Mouse (Mus musculus) large intestine, adult 2 months (tissue): ENCODE data around the gene Fads6. TPM values are rescaled to one million over a fixed set of nuclear protein-coding genes. Genes with fewer than 3 reads are reported as not detected.

ENCODE experiments used
- DNase-seq: peaks from one replicate; pipeline ENCODE4 v3.0.0-alpha.2; 2012; ENCODE audit warnings: low read depth, low spot score
- WGBS: fragments of 180-500 bp; shearing (Covaris S2); methylation state at CpG from one replicate; pipeline ENCODE4 v1.1.7; 2018; 5-methylcytosine and 5-hydroxymethylcytosine counted together
- polyA plus RNA-seq: library from polyadenylated mRNA; depleted of rRNA; stranded (reverse); fragments of >200 nt; gene quantifications from 2 replicates; pipeline ENCODE4 v1.2.3, GENCODE M21; 2012

The Fads6 gene
- polyA plus RNA-seq, 1 experiment: 0.51 TPM

DNA sequence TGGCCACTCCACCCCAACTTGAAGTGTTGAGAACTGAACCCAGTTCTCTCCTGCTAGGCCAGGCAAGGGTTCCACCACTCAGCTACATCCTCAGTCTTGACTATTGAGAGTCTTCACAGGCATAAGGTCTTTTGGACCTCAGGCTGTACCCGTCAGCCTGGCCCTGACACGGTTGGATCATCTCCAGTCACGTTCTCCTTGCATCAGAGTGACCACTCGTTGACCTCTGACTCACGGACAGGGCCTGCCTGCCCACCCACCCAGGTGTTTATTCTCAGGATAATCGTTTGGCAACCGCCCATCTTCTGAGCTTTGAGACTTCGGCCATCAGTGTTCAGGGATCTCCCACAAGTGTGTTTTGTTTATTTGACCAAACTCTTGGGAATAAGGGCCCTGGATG, 5.7 kb upstream of the Fads6 start:
- WGBS: 37% methylated on average over 8 of the region's 8 CpGs
- DNase-seq: no peak

DNA sequence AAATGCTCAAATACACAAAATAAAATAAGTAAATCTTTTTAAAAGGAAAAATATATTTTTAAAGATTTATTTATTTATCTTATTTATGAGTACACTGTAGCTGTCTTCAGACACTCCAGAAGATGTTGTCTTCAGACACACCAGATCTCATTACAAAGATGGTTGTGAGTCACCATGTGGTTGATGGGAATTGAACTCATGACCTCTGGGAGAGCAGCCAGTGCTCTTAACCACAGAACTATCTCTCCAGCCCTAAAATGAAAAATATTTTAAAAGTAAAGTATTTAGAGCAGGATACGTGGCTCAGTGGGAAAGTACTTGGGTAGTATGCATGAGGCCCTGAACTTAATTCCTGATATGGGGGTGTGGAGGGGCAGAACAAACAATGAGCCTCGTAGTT, 3.9 kb upstream of the Fads6 start:
- 69% methylated on average over 2 of the region's 2 CpGs for WGBS
- DNase-seq: no peak

DNA sequence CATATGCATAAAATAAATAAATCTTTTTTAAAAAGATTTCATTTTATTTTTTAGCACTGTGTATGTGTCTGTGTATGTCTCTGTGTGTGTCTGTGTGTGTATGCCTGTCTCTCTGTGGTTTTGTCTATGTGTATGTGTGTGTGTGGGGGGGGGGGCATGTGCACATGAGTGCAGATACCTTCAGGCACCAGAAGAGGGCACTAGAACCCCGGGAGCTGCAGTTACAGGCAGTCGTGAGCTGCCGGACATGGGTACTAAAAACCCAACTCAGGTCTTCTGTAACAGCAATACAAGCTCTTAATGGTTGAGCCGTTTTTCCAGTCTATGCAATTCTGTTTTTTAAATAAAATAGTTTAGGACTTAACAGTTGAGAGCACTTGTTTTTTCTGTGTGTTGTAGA, 3.3 kb upstream of the Fads6 start:
- 82% methylated on average over 4 of the region's 4 CpGs for WGBS
- no peak for DNase-seq

DNA sequence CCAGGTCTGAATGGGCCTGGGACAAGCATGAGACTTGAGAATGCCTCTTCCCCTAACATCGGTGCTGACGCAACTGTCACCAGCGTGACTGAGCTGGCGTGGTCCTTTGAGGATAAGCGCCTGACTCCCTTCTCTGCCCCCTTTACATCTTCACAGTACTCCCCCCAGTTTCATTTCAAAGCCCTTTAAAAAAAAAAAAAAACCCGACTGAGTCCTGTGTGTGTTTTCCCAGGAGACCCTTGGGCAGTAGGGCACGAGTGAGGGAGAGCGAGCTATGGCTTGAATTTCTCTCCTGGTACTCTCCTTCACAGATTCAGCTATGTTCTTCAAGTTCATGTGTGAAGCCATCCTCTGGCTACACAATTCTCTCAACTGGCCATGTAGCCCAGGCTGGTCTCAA, 697 bp upstream of the Fads6 start:
- 80% methylated on average over 8 of the region's 8 CpGs for WGBS
- DNase-seq: no peak

DNA sequence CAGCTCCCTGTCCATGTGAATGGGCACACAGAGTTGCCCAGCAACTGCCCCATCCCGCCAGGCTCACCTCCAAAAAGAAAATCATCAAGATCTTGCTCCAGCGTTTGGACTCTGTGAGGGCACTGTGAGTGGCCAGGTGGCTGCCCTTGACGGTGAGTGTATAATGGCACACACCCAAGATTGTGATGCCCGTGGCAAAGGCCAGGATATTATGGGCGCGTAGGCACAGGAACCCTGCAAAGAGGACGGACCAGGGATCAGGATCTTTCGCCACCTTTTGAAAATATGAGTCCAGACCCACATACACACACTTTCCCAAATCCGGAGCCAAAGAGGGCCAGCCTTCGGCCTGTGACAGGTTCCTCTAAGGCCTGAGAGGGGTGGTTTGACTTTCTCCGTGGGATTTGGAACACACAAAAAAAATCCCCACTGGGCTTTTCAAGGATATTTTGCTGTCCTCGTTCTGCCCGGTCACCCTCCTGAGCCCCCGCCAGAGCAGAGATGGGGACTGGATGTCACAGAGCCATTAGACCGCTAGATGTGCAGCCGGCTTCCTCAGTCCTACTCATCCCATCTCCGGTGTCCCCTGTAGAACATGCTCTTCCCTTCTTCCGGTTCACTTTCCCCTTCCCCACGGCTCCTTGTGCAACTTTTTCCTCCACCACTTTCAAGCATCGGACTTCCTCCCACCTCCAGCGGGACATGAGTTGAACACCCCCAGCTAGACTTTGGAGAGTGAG, 822 bp downstream of the Fads6 start:
- no peak for DNase-seq
- 35% methylated on average over 21 of the region's 21 CpGs for WGBS

DNA sequence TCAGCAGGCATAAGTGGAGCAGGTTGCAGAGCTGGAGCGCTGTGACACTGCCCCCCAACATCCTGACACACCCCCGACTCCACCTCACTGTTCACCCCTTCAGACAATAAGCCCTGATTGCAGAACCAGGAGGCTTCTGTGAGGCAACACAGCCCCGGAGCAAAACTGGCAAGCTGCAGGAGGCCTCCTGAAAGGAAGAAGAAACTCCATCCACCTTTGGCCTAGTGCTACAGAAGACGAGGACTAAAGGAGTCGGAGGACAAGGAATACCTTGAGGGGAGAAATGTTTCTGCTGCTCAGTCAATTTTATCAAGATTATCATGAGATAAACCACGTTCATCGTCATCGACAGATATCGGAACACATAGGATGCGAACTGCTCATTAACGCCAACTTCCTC, 1.5 kb downstream of the Fads6 start:
- no peak for DNase-seq

DNA sequence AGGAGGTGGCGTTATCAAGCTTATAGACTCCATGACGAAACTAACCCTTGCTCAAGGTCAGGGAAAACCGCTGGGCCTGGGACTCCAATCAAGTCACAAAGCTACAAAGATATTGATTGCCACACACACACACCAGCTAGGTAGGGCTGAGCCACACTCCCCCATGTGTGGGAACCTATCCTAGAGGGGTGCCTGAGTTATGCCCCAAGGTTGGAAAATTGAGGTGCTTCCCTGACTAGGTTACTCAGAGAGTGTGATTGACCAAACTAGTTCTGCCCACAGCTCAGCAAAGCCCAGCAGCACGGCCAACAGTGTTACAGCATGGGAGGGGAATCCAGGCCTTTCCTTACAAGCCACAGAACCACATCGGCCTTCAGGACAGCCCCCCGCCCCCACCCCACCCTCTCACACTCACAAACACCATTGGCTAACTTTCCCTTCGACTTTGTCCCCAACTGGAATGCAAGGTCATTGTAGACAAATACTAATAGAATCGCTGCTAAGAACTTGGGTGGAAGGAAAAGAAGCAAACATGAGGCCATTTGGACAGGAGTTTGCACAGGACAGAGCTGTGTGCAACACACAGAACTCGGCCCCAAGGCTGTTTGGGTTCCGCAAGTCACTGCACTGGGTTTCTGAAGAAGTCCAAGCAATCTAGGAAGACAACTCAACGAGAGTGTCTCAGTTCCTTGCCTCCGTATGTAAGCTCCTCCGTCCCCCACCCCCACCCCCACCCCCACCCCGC, 4.7 kb downstream of the Fads6 start:
- DNase-seq: no peak
- WGBS: 52% methylated on average over 14 of the region's 14 CpGs

More for the DNA sequence above, 1.5 kb downstream of the Fads6 start:
- WGBS: 87% methylated on average over 11 of the region's 11 CpGs

DNA sequence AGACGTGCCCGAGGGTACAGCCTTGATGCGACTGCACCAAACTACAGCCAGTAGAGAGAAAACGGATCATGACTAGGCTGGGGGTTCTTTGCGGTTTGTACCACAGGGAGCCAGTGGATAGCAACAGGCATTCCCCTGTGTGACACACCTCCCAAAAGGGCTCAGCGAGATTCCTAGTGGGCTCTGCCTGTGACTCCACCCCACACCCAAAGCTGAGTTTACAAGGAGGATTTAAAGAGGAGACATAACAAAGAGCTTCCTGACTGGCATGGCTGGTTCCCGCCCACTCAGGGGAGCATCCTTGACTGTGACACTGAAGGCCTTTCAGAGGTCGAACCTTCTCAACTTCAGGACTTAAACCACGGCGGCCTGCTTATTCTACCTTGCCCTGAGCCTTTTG, 6.0 kb downstream of the Fads6 start:
- DNase-seq: no peak
- 81% methylated on average over 10 of the region's 10 CpGs for WGBS

DNA sequence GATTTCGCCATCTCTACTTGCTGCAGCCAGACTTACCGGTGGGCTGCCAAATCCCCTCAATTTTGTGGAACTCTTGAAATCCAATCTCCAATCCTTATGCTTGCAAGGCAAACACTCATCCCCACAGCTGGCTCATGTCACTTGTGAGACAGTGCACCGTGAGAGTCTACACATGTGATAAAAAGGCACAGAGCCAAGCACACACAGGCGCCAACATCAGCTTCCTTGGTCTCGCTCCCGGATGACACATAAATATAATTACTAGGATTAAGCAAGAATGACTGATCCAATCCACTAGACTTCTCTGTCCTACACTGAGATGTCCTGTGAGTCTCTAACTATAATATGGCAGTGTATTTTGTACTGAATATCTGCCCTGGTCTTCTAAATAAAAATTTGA, 6.5 kb downstream of the Fads6 start:
- no peak for DNase-seq
- WGBS: 34% methylated on average over 6 of the region's 6 CpGs

DNA sequence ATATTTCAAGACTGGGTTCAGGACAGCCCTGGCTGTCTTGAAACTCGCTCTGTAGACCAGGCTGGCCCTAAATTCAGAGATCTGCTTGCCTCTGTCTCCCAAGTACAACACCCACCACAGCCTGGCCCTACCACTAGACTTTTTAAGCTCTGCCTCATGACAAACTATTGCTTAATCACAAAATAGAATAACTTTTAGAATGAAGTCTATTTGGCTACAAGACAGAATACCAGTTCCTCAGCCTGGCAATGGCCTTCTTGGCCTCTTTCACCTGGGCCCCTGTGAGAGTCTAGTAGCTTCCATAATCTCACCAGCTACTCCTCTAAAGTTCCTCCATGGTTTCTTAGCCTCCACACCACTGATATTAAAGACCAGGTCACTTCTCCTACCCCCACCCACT, 7.1 kb downstream of the Fads6 start:
- no peak for DNase-seq
- WGBS: 91% methylated on average over 1 of the region's 1 CpGs

DNA sequence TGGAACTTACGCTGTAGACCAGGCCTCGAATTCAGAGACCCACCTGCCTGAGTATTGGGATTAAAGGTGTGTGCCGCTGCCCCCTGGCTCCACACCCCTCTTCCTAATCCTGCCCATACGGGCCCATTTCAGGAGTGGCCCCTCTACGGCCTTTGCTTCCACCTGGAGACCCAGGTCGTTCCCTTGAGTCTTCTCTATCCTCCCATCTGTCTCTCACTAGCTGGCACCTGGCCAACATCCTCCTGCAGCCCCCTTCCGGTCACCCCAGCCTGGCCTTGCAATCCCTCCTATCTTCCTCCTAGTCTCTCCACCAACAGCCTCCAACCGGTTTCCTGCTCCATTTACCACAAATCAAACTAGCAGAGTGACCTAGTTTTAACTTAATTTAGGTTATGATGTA, 7.6 kb downstream of the Fads6 start:
- no peak for DNase-seq
- 73% methylated on average over 8 of the region's 8 CpGs for WGBS

DNA sequence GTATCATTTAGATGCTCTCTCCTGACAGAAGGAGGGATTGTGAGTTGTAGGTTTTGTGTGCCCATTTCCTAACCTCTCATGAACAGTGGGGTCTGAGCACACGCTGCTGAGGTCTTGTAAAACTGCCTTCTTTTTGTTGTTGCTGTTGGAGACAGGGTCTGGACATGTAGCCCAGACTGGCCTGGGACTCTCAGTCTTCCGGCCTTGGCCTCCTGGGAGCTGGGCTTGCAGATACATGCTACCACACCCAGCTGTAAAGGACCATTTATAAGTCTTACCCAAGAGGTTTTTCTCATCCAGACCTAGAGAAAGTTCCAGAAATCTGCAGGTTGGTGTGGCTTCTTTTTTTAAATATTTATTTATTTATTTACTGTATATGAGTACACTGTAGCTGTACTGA, 9.2 kb downstream of the Fads6 start:
- 78% methylated on average over 2 of the region's 2 CpGs for WGBS
- no peak for DNase-seq

DNA sequence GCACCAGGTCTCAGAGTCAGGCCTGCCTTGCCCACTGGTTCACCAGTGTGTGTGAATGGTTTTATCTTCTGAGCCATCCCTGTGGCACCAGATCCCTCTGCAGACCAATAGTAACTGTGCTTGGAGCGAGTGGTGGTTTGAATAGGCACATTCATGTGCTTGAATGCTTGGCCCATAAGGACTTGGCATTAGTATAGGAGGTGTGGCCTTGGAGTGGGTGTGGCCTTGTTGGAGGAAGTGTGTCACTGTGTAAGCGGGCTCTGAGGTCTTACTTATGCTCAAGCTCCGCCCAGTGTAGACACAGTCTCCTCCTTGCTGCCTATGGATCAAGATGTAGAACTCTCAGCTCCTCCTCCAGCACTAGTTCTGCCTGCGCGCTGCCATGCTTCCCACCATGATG, 10.1 kb downstream of the Fads6 start:
- no peak for DNase-seq
- 83% methylated on average over 5 of the region's 5 CpGs for WGBS

DNA sequence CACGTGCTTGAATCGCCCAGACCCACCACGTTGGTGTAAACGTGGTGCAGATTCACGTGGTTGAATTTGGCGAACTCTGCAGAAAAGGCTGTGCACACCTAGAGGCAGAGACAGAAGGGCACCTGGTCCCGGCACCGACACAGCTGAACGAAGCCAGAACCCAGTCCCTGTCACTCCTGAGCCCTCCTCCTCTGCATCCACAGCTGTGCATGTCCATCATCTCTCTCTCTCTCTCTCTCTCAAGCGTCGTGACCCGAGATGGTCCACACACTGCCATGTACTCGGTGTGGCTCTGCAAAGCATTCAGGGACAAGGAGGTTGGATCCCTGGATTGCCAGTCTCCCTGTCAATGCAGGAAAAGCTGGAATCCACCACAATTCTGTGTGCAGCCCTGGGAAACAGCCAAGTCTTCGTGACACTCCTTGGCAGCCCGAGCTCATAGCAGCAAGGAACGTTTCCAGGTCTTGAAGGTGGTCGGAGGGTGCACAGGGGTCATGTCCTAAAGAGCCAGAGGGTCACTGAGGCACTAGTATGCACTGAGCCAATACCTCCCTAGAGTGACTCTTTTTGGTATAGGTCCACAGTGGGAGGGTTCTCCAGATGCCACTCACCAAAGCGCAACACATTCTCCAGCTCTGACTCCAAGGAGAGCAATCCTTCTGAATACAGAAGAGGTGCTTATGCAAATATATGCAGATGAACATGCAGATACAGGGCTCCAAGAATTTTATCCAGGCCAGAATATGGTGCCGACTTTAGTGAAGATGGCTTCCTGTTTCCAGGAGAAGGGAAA, 11.1 kb downstream of the Fads6 start:
- no peak for DNase-seq
- 74% methylated on average over 19 of the region's 19 CpGs for WGBS

DNA sequence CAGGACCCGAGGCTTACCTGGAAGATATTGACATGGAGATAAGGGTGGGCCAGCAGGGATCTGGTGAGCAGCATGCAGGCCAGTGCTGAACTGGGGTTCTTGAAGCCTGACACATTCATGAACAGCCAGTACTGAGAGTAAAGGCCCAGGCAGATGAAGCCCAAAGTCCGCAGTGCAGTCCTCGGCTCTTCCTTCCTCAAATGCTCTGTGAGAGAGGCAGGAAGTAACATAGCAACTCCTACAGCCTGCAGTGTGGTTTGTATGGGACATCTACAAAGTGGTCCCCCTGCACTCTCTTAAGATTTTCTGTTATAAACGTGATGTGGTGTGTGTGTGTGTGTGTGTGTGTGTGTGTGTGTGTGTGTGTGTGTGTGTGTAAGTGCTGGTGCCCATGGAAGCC, 12.2 kb downstream of the Fads6 start:
- no peak for DNase-seq
- 39% methylated on average over 4 of the region's 4 CpGs for WGBS

DNA sequence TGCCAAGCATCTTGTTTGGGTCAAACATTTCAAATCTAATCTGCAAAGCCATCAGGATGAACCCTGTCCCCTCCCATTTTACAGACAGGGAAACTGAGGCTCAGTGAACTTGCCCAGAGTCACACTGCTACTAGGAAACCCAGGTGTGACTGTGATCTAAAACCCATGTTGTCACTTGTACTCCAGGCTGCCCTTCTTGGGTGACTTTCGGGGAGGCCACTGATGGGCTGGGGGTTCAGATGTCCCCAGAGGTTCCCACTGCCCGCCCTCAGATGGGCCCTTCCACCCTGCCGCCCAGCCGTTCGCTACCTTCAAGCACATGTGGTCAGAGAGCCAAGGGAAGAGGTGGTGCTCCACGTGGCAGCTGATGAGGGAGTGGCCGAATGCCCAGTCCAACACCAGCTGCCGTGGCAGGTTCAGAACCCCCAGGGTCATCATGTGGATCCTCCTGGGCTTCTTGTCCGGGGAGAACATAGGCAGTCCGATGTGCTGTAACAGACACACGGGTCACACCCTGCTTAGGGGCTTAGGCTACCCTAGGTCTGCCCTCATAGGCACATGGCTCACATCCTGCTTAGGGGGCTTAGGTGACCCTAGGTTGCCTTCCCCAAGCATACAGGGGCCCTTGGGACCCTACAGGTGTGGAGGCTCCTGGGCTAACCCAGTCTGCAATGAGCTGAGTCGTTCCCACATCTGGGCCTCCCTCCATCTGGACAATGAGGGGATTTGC, 13.4 kb downstream of the Fads6 start:
- no peak for DNase-seq
- WGBS: 83% methylated on average over 12 of the region's 12 CpGs

DNA sequence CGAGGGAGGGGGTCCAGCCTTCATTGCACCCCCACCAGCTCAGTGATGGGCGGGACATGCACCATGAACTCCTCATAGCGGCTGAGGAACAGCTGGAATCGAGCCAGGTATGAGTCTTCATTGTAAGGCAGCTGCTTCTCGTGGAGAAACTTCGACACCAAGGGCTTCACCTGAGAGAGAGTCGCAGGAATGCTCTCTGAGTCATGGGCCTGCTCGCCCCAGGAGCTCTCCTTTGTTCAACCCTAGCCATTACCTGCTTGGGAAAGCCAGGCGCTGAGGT, 14.0 kb downstream of the Fads6 start:
- WGBS: 63% methylated on average over 9 of the region's 9 CpGs
- DNase-seq: no peak

DNA sequence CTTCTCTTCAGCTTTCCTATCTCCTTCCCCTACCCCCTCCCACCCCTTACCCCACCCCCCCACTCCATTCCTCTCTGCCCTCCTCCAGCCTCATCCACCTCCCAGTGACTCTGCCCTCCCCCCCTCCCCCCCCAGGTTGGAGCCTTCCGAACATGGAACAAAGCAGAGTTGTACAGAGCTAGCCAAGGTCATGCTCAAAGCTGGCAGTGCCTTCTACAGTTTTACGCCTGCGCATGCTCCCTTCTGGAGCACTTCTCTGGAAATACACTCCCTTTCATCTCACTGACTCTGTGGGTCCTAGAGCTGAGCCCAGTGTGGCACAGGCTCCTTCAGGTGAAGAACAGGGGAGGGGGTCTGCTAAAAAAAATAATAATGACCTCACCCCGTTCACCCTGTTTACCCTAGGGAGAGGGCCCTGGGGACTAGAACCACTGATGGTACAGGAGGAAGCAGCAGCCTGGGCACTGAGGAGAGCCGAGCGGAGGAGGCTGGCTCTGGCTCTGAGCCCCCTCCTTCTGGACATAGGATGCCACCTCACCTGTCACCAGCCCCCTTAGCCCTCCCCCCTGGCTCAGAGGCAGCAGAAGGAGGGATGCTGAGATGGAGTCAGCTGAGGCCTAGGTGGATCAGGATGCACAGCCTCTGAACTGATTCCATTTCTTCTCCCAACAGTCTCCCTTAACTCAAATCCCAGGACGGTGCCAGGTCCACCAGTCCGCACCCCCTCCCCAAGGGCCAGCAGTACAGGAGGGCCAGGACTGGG, 14.6 kb downstream of the Fads6 start:
- 85% methylated on average over 8 of the region's 8 CpGs for WGBS
- no peak for DNase-seq

DNA sequence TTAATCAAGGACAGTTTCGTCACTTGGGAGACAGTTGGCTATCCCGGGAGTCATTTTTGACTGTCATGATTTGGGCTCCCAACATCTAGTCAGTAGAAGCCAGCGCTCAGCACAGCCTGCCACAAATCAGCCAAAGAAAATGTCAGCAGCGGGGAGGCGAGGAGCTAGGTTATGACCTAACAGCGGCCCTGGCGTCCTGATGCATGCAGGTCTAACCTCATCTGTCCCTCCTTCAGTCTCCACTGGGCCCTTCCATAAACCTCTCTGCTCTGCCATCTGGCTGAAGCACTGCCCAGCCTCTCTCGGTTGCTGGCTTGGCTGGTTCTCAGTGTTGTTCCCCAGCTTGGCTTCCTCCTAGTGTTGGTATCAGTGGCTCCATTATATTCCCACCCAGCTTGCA, 15.2 kb downstream of the Fads6 start:
- DNase-seq: no peak
- 74% methylated on average over 8 of the region's 8 CpGs for WGBS

DNA sequence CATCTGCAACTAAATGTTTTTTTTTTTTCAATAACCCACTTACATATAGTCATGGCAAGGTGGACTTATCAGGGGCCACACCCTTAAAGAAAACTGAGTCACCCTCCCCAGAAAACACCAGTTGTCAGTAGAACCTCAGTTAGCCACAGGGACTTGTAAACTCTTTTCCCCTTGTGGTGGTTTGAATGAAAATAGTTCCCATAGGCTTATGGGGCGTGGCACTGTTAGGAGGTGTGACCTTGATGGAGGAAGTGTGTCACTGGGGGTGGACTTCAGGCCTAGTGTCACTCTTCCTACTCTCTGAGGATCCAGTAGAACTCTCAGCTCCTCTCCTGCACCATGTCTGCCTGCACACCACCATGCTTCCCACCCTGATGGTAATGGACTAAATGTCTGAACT, 17.7 kb downstream of the Fads6 start:
- DNase-seq: no peak
- 63% methylated on average over 1 of the region's 1 CpGs for WGBS
